ENCODE assay signal across 8 mouse cellular contexts in genomic region chr4:154964581-154965235, GRCm38 (mm10). TPM values are rescaled to one million over a fixed set of nuclear protein-coding genes. Genes with fewer than 3 reads are reported as not detected.
DNase-seq lines count a peak whose midpoint lies in the region; ATAC-seq lines count a peak whose summit lies in the region.

No protein-coding gene starts in this region.

- H3K27ac ChIP-seq in heart, embryonic 14.5 days (replicated peaks in 1 of 2; ENCODE audit: control insufficient read depth in 1 of 2, insufficient read depth in 1 of 2, low read depth in 2 of 2, low read length in 2 of 2), result peak overlapping the region; percentile 81 to 89
- H3K27ac ChIP-seq in heart, embryonic 15.5 days, result peak overlapping the region; percentile 92
- peak overlapping the region; percentile 85 for H3K27ac ChIP-seq in liver, embryonic 16.5 days (ENCODE audit: low read length)
- H3K27ac ChIP-seq in stomach, embryonic 16.5 days (ENCODE audit: low read length), result peak overlapping the region; percentile 89

- peaks cover 20% of the 10 kb centered on the region for H3K36me3 ChIP-seq in heart, embryonic 14.5 days (ENCODE audit: control insufficient read depth, insufficient read depth, low read length)
- H3K36me3 ChIP-seq in heart, embryonic 15.5 days, result peaks cover 13% of the 10 kb centered on the region
- peaks cover 9% of the 10 kb centered on the region for H3K36me3 ChIP-seq in liver, embryonic 16.5 days (ENCODE audit: control insufficient read depth, insufficient read depth)
- no peaks in the 10 kb centered on the region for H3K36me3 ChIP-seq in stomach, embryonic 16.5 days (ENCODE audit: control insufficient read depth, insufficient read depth, low read length)

- H3K9me3 ChIP-seq in heart, embryonic 14.5 days (ENCODE audit: control insufficient read depth, low read length), result no peaks in the 10 kb centered on the region
- no peaks in the 10 kb centered on the region for H3K9me3 ChIP-seq in heart, embryonic 15.5 days (replicated peaks)
- H3K9me3 ChIP-seq in liver, embryonic 16.5 days (replicated peaks; ENCODE audit: control insufficient read depth, low read length), result no peaks in the 10 kb centered on the region
- no peaks in the 10 kb centered on the region for H3K9me3 ChIP-seq in stomach, embryonic 16.5 days (replicated peaks; ENCODE audit: control insufficient read depth, low read length)

- ATAC-seq in heart, embryonic 14.5 days (ENCODE audit: insufficient number of reproducible peaks, insufficient read depth, low FRiP score, low read depth), result no peak; the same call in none of the 2 replicates
- ATAC-seq in heart, embryonic 15.5 days (replicated peaks; ENCODE audit: insufficient number of reproducible peaks, insufficient read depth, low FRiP score, low read depth), result peak; percentile 13
- ATAC-seq in liver, embryonic 16.5 days (ENCODE audit: low read depth), result peak; percentile 70
- no peak for ATAC-seq in stomach, embryonic 16.5 days (ENCODE audit: insufficient read depth, low FRiP score)

- WGBS in heart, embryonic 14.5 days, result under 1% methylated on average over 36 of the region's 36 CpGs
- 1% methylated on average over 36 of the region's 36 CpGs for WGBS in heart, embryonic 15.5 days
- WGBS in liver, embryonic 16.5 days (ENCODE audit: insufficient replicate concordance), result under 1% methylated on average over 36 of the region's 36 CpGs
- WGBS in stomach, embryonic 16.5 days, result under 1% methylated on average over 32 of the region's 36 CpGs

- H3K4me3 ChIP-seq in heart, embryonic 14.5 days (ENCODE audit: control insufficient read depth in 1 of 2, insufficient read depth in 1 of 2, low read depth in 1 of 2, low read length in 2 of 2), result peak overlapping the region; percentile 82 to 96
- H3K4me3 ChIP-seq in heart, embryonic 15.5 days, result peak overlapping the region; percentile 91
- H3K4me3 ChIP-seq in liver, embryonic 16.5 days (ENCODE audit: low read depth, low read length), result peak overlapping the region; percentile 90
- H3K4me3 ChIP-seq in stomach, embryonic 16.5 days (replicated peaks; ENCODE audit: low read length), result peak overlapping the region; percentile 86

- H3K4me2 ChIP-seq in heart, embryonic 14.5 days (ENCODE audit: low read length), result peak overlapping the region; percentile 71
- peak overlapping the region; percentile 78 for H3K4me2 ChIP-seq in heart, embryonic 15.5 days
- H3K4me2 ChIP-seq in liver, embryonic 16.5 days (ENCODE audit: low read depth, low read length), result peak overlapping the region; percentile 66
- peak overlapping the region; percentile 71 for H3K4me2 ChIP-seq in stomach, embryonic 16.5 days (ENCODE audit: low read depth, low read length)

- H3K4me1 ChIP-seq in heart, embryonic 14.5 days (ENCODE audit: control insufficient read depth in 2 of 2, insufficient read depth in 2 of 2, low read length in 2 of 2), result peaks cover 30 to 59% of the 10 kb centered on the region in 2 experiments
- H3K4me1 ChIP-seq in heart, embryonic 15.5 days (replicated peaks), result peaks cover 63% of the 10 kb centered on the region
- H3K4me1 ChIP-seq in liver, embryonic 16.5 days (ENCODE audit: control insufficient read depth, low read depth, low read length), result peaks cover 44% of the 10 kb centered on the region
- H3K4me1 ChIP-seq in stomach, embryonic 16.5 days (ENCODE audit: control insufficient read depth, insufficient read depth, low read length), result peaks cover 43% of the 10 kb centered on the region

- DNase-seq in heart, adult 8-10 months (ENCODE audit: low spot score), result no peak
- peak; percentile 59 for DNase-seq in T-cell, adult 2 months (ENCODE audit: low spot score)
- no peak for DNase-seq in layer of hippocampus, adult 18-20 months (ENCODE audit: low spot score in 2 of 2)
- DNase-seq in Muller cell, postnatal 12 days (ENCODE audit: inconsistent ontology term), result no peak

- peaks cover 36% of the 10 kb centered on the region for H3K27me3 ChIP-seq in heart, embryonic 14.5 days (ENCODE audit: control insufficient read depth, insufficient read depth, low read length)
- peaks cover 37% of the 10 kb centered on the region for H3K27me3 ChIP-seq in heart, embryonic 15.5 days
- peaks cover 41% of the 10 kb centered on the region for H3K27me3 ChIP-seq in liver, embryonic 16.5 days (ENCODE audit: control insufficient read depth, insufficient read depth, low read depth, low read length)
- peaks cover 36% of the 10 kb centered on the region for H3K27me3 ChIP-seq in stomach, embryonic 16.5 days (ENCODE audit: control insufficient read depth, insufficient read depth, low read length)

- H3K9ac ChIP-seq in heart, embryonic 14.5 days (ENCODE audit: low read length), result peak overlapping the region; percentile 84
- H3K9ac ChIP-seq in heart, embryonic 15.5 days, result peak overlapping the region; percentile 87
- peak overlapping the region; percentile 93 for H3K9ac ChIP-seq in liver, embryonic 16.5 days (ENCODE audit: low read depth, low read length)
- H3K9ac ChIP-seq in stomach, embryonic 16.5 days (ENCODE audit: low read length), result peak overlapping the region; percentile 88

RNA-seq across cellular contexts. Expression of gene Pank4, which starts 0.8 kb away (rescaled TPM):
- polyA plus RNA-seq in heart, embryonic 14.5 days (2014; fragmentation: Nextera tagmentation; extraction: Ambion mirVana), result 41.4 and 42.1 TPM in 2 replicates
- 10 to 100 TPM; 38.6 to 44.1 (median 41.2) TPM for total RNA-seq in heart, adult 8-10 months (2022)
- polyA plus RNA-seq in heart, embryonic 15.5 days (2015; fragmentation: Nextera tagmentation; extraction: Ambion mirVana), result 36.6 and 44.5 TPM in 2 replicates
- polyA plus RNA-seq in liver, embryonic 16.5 days (2015; fragmentation: Nextera tagmentation; extraction: Ambion mirVana), result 20.7 and 23.3 TPM in 2 replicates
- 40.6 and 40.8 TPM in 2 replicates for polyA plus RNA-seq in stomach, embryonic 16.5 days (2015; fragmentation: Nextera tagmentation; extraction: Ambion mirVana)
- 10 to 100 TPM; 36.0 to 37.7 TPM for total RNA-seq in layer of hippocampus, adult 18-20 months (2021)

RNA-seq across cellular contexts. Expression of gene Hes5, which starts 4.0 kb away (rescaled TPM):
- 0.24 and 0.47 TPM in 2 replicates for polyA plus RNA-seq in heart, embryonic 14.5 days (2014; fragmentation: Nextera tagmentation; extraction: Ambion mirVana)
- total RNA-seq in heart, adult 8-10 months (2022), result not detected
- polyA plus RNA-seq in heart, embryonic 15.5 days (2015; fragmentation: Nextera tagmentation; extraction: Ambion mirVana), result 0.49 and 0.77 TPM in 2 replicates
- 0.11 and 0.13 TPM in 2 replicates for polyA plus RNA-seq in liver, embryonic 16.5 days (2015; fragmentation: Nextera tagmentation; extraction: Ambion mirVana)
- polyA plus RNA-seq in stomach, embryonic 16.5 days (2015; fragmentation: Nextera tagmentation; extraction: Ambion mirVana), result 0.59 and 1.0 TPM in 2 replicates
- total RNA-seq in layer of hippocampus, adult 18-20 months (2021), result 10 to 100 TPM; 15.5 to 25.8 TPM

RNA-seq across cellular contexts. Expression of gene Tnfrsf14, which starts 36.3 kb away (rescaled TPM):
- polyA plus RNA-seq in heart, embryonic 14.5 days (2014; fragmentation: Nextera tagmentation; extraction: Ambion mirVana), result 0.46 and 1.2 TPM in 2 replicates
- 1 to 10 TPM; 4.0 to 9.1 (median 4.5) TPM for total RNA-seq in heart, adult 8-10 months (2022)
- polyA plus RNA-seq in heart, embryonic 15.5 days (2015; fragmentation: Nextera tagmentation; extraction: Ambion mirVana), result 0.57 and 1.2 TPM in 2 replicates
- polyA plus RNA-seq in liver, embryonic 16.5 days (2015; fragmentation: Nextera tagmentation; extraction: Ambion mirVana), result 54.3 and 59.8 TPM in 2 replicates
- polyA plus RNA-seq in stomach, embryonic 16.5 days (2015; fragmentation: Nextera tagmentation; extraction: Ambion mirVana), result 4.3 and 4.6 TPM in 2 replicates
- 1 to 10 TPM in 1 of 2 experiments, under 1 TPM in 1; 0.94 to 1.2 TPM for total RNA-seq in layer of hippocampus, adult 18-20 months (2021)

Comparison
In these comparisons a context has a peak if more than half of its experiments do, and no peak if none do; other contexts are left out.
1. ATAC-seq: peak in heart, embryonic 15.5 days (single experiment) and liver, embryonic 16.5 days (single experiment); none in heart, embryonic 14.5 days (single experiment) and stomach, embryonic 16.5 days (single experiment).
2. Peak in every context shown above with its lines, with median percentiles within 50 percentile points of each other: H3K27ac ChIP-seq, H3K4me2 ChIP-seq, H3K4me3 ChIP-seq and H3K9ac ChIP-seq.